Mouse (Mus musculus): Measurements from ENCODE around the gene Tmem128. TPM values are rescaled to one million over a fixed set of nuclear protein-coding genes. Genes with fewer than 3 reads are reported as not detected.
A peak's percentile ranks its signal among the peaks of the same experiment; 100 is the strongest.

The Tmem128 gene
- 40.3 and 45.2 TPM in 2 replicates for polyA plus RNA-seq (2012; ENCODE audit: insufficient read depth, insufficient read length, missing spikeins)

DNA sequence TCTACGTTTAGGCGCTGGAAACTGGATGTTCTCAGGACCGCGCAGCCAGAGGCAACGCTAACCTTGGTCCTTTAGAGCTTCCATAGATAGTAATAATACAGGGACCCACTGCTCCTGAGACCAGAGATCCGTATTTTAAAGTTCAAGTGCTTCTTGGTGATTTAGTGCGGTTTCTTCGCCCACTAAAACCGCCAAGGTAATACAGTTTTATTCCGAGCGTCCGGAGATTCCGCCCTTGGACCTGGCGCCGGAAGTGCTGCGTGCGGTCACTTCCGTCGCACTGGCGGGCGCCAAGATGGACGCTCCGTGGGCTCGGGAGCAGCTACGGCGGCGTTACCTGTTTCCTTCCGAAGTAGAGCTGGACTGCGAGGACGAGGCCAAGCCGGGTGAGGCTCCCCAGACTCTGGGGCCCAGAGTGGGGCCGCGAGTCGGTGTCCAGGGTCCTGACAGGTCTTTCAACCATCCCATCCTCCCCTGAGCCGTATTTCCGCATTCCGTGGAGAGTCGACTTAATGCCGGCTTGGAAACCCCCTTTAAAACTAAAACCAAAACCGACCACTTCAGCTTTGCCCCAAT lies at the start of gene Tmem128:
Gene Tmem128 (plus strand): TSS at position 79 of the 576 bp plus-strand sequence.
- peak within 1 kb of the TSS; percentile 73 for H3K27ac ChIP-seq (ENCODE audit: insufficient read depth, low read depth, low read length)
- peak within 1 kb of the TSS; percentile 95 for H3K4me3 ChIP-seq (ENCODE audit: insufficient read depth, low read length)
- TF ChIP-seq CTCF (IDR thresholded peaks at IDR 0.05; ENCODE audit: low read depth, low read length) (no peak), POLR2A (IDR thresholded peaks at IDR 0.05; ENCODE audit: borderline replicate concordance, low read depth, low read length) (no peak)
- H3K4me1 ChIP-seq (ENCODE audit: control insufficient read depth, insufficient read depth, low read length), result peaks cover 7% of the 10 kb centered on the region; the same call in 1 of the 2 replicates

DNA sequence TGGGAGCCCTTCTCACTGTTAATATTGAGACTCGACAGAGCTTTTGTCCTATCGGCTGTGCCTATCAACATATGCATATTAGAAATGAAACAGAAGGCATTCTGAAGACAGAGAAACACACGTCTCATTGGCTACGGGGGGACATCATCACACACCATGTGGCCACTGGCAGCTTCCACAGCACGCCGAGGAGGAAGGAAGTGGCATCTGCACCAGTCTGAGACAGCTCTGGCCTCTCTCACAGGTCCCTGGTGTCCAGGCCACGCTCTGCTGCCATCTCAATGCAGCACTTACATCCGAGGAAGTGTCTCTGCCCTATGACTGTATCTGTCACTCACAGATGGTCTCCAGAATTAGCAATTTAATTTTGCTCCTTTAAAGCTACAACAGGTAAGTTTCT lies 48.3 kb upstream of the Tmem128 start:
- H3K4me1 ChIP-seq (ENCODE audit: control insufficient read depth, insufficient read depth, low read length), result peaks cover 21% of the 10 kb centered on the region
- TF ChIP-seq POLR2A (IDR thresholded peaks at IDR 0.05; ENCODE audit: borderline replicate concordance, low read depth, low read length) (no peak), CTCF (IDR thresholded peaks at IDR 0.05; ENCODE audit: low read depth, low read length) (no peak)
- H3K27ac ChIP-seq (ENCODE audit: insufficient read depth, low read depth, low read length), result no peak overlapping the region; the same call in 1 of the 2 replicates
- H3K4me3 ChIP-seq (ENCODE audit: insufficient read depth, low read length), result no peak overlapping the region

DNA sequence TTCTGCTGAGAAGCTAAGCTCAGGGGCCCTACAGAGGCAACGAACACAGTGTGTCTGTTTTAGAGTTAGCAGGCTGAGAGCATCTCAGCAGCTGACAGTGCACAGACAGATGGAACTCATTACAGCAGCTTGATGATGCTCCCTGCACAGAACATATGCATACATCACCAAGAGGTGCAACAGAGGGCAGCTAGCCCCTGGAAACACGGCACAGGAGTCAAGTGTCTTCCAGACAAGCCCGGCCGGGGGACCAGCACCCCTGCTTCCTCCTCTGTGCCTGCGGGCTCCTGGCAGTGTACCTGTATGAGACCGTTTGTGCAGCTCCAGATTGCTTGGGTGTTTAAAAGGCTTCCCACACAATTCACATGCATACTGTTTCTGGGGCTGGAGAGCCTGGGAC lies 47.0 kb upstream of the Tmem128 start:
- TF ChIP-seq POLR2A (IDR thresholded peaks at IDR 0.05; ENCODE audit: borderline replicate concordance, low read depth, low read length), result no peak
- TF ChIP-seq CTCF (IDR thresholded peaks at IDR 0.05; ENCODE audit: low read depth, low read length), result no peak
- Histone ChIP-seq H3K4me3 (ENCODE audit: insufficient read depth, low read length) (no peak overlapping the region), H3K27ac (ENCODE audit: insufficient read depth, low read depth, low read length) (no peak overlapping the region), H3K4me1 (ENCODE audit: control insufficient read depth, insufficient read depth, low read length) (peaks cover 23% of the 10 kb centered on the region)

DNA sequence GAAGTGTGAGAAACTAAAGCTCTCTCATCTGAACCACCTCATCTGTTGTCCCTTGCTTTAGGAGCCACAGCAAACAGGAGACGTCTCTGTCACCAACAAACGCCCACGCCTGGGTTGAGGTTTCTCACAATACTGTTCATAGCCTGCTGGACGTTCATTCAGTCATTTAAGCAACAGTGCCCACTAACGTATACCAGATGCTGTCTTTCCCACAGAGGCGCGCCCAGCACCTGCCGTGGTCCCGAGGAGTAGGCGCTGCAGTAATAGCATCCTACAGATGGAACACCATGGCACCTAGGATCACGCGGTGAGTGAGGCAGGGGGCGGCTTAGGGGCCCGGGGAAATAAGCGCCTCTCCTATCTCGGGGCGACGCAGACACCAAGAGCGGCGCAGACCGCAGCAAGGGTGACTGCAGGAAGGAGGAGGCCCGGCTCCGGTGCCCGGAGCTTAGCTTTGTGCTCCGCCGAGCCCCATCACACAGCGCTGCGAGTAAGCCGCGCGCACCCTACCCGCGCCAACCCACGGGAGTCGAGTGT lies 40.1 kb upstream of the Tmem128 start:
- peaks cover 2% of the 10 kb centered on the region; the same call in 1 of the 2 replicates for H3K4me1 ChIP-seq (ENCODE audit: control insufficient read depth, insufficient read depth, low read length)
- H3K4me3 ChIP-seq (ENCODE audit: insufficient read depth, low read length), result peak overlapping the region; percentile 97
- H3K27ac ChIP-seq (ENCODE audit: insufficient read depth, low read depth, low read length), result no peak overlapping the region
- no peak for TF ChIP-seq CTCF (IDR thresholded peaks at IDR 0.05; ENCODE audit: low read depth, low read length)
- TF ChIP-seq POLR2A (IDR thresholded peaks at IDR 0.05; ENCODE audit: borderline replicate concordance, low read depth, low read length), result no peak

DNA sequence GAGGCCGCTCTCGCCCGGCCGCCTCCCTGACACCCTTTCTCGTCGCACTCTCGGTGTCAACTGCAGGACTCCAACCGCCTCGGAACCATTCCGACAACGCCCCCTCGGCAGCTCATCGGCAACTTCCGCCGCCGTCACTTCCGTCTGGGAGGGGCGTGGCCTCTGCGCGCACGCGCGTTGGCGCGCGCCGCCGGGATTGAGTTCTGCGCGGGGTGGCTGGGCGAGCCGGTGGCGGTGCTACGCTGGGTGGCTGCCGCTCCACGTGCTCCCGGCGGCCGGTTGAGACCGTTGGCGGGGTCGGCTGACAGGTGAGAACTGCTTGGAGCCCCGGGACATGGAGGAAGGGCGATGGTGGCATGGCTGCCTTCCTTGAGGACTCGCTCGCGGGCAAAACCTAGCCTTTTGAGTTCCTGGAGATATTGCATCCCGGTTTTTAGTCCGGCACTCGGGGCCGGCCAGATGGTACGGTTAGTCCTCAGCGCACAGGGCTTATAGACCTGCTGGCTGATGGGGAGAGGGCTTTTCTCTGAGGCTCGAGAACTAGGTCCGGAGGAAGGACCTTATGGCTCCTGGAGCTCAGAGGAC lies 39.6 kb upstream of the Tmem128 start, which contains the start of the genes Zbtb49 and Lyar:
Gene Zbtb49 (minus strand): TSS at position 130 of the 585 bp plus-strand sequence.
Gene Lyar (plus strand): TSS at position 143 of the 585 bp plus-strand sequence.
- peaks cover 2% of the 10 kb centered on the region; the same call in 1 of the 2 replicates for H3K4me1 ChIP-seq (ENCODE audit: control insufficient read depth, insufficient read depth, low read length)
- TF ChIP-seq POLR2A (IDR thresholded peaks at IDR 0.05; ENCODE audit: borderline replicate concordance, low read depth, low read length) (peak; percentile 59; the same call in 1 of the 2 replicates), CTCF (IDR thresholded peaks at IDR 0.05; ENCODE audit: low read depth, low read length) (no peak)
- H3K27ac ChIP-seq (ENCODE audit: insufficient read depth, low read depth, low read length), result no peak within 1 kb of the TSS
- peak within 1 kb of the TSS; percentile 97 for H3K4me3 ChIP-seq (ENCODE audit: insufficient read depth, low read length)

DNA sequence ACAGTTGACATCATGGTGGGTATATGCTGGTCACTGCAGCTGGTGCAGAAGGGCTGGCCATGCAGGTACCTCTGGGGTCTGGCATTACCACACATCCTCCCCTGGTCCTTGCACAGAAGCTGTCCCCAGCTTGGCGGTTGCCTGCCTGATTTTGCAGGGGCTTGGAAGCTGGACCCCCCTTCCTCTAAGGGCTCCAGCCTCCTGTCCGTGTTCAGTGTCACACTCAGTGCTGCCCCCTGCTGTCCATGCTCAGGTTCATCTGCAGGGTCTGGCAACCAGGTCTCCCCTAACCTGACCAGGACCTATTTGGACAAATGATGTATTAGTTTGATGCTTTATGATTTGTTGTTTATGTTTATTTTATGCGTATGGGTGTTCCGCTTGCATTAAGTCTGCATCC lies 24.6 kb upstream of the Tmem128 start:
- no peak for TF ChIP-seq POLR2A (IDR thresholded peaks at IDR 0.05; ENCODE audit: borderline replicate concordance, low read depth, low read length)
- TF ChIP-seq CTCF (IDR thresholded peaks at IDR 0.05; ENCODE audit: low read depth, low read length), result peak; percentile 69; the same call in 1 of the 2 replicates
- Histone ChIP-seq H3K4me1 (ENCODE audit: control insufficient read depth, insufficient read depth, low read length) (no peaks in the 10 kb centered on the region; the same call in 1 of the 2 replicates), H3K27ac (ENCODE audit: insufficient read depth, low read depth, low read length) (no peak overlapping the region), H3K4me3 (ENCODE audit: insufficient read depth, low read length) (no peak overlapping the region)

DNA sequence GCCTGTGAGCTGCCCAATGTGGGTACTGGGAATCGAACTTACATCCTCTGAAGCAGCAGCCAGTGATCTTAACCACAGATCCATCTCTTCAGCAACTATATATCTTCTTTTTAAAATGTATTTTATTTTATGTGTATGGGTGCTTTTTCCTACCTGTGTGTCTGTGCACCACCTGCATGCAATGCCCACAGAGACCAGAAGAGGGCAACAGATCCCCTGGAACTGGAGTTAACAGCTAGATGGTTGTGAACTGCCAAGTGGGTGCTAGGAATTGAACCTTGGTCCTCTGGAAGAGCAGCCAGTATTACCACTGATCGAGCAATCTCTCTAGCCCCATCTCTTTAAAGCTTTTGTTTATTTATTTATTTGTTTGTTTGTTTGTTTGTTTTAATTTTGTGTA lies 23.4 kb upstream of the Tmem128 start:
- no peak overlapping the region for H3K4me3 ChIP-seq (ENCODE audit: insufficient read depth, low read length)
- H3K27ac ChIP-seq (ENCODE audit: insufficient read depth, low read depth, low read length), result no peak overlapping the region
- no peaks in the 10 kb centered on the region for H3K4me1 ChIP-seq (ENCODE audit: control insufficient read depth, insufficient read depth, low read length)
- TF ChIP-seq CTCF (IDR thresholded peaks at IDR 0.05; ENCODE audit: low read depth, low read length) (no peak), POLR2A (IDR thresholded peaks at IDR 0.05; ENCODE audit: borderline replicate concordance, low read depth, low read length) (no peak)

DNA sequence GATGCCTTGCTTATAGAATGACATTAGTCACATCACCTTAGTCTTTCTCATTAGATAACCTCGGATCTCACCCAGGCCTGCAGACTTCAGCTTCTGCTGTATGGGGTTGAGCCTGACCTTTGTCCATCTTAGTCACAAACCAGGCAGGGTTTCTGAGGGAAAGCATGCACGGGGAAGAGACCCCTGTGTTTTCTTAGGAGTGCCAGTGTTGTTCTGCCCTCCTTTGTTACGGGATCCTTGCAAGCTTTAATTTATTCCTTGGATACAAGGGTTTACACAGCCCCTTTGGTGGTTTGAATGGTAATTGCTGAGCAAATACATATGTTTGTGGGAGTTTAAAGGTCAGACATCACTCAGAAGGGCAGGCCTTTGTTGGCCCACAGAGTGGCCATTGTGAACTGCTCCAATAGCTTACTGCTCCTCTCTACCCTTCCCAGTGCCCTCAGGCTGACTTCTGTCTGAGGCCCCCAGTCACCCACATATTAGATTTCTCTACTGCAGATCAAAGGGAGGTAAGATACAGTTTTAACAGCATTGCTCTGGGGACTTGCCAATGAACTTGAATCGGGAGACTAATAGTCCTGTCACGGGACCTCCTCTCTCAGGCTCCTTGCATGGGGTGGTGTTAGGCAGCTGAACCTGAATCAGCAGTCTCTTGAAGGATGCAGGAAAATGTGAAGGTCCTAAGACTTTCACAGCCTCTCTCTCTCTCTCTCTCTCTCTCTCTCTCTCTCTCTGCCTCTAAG lies 19.1 kb upstream of the Tmem128 start:
- Histone ChIP-seq H3K4me3 (ENCODE audit: insufficient read depth, low read length) (no peak overlapping the region), H3K4me1 (ENCODE audit: control insufficient read depth, insufficient read depth, low read length) (no peaks in the 10 kb centered on the region), H3K27ac (ENCODE audit: insufficient read depth, low read depth, low read length) (no peak overlapping the region)
- no peak for TF ChIP-seq POLR2A (IDR thresholded peaks at IDR 0.05; ENCODE audit: borderline replicate concordance, low read depth, low read length)
- TF ChIP-seq CTCF (IDR thresholded peaks at IDR 0.05; ENCODE audit: low read depth, low read length), result no peak

DNA sequence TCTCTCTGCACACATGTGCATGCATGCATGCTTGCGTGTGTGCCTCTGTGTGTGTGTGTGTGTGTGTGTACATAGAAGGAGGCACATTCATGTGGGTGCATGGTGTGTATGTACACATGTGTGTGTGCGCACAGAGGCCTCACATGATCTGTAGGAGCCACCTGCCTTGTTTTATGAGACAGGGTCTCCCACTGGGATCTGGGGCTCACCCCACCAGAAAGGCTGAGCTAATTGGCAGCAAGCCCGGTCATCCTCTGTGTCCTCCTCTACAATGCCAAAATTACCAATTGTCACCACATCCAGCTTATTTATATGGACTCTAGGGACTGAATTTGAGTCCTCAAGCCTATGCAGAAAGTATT lies 18.5 kb upstream of the Tmem128 start:
- TF ChIP-seq POLR2A (IDR thresholded peaks at IDR 0.05; ENCODE audit: borderline replicate concordance, low read depth, low read length) (no peak), CTCF (IDR thresholded peaks at IDR 0.05; ENCODE audit: low read depth, low read length) (no peak)

More for the DNA sequence above, 18.5 kb upstream of the Tmem128 start:
- no peaks in the 10 kb centered on the region for H3K4me1 ChIP-seq (ENCODE audit: control insufficient read depth, insufficient read depth, low read length)
- no peak overlapping the region for H3K27ac ChIP-seq (ENCODE audit: insufficient read depth, low read depth, low read length)
- H3K4me3 ChIP-seq (ENCODE audit: insufficient read depth, low read length), result no peak overlapping the region

All from bone marrow macrophage, adult 2 months (primary cell).